Mouse (Mus musculus) E14TG2a.4 (cell line): ENCODE results near the gene Smyd1.

Experiments used
- CTCF ChIP-seq: conservative IDR thresholded peaks from 2 replicates; pipeline ENCODE4 v1.5.1; 2014; ENCODE audit warnings: low read length
- NANOG ChIP-seq: IDR thresholded peaks from 2 replicates; pipeline ENCODE4 v1.6.1; 2014; ENCODE audit warnings: borderline replicate concordance, low read length, mixed read lengths
- POU5F1 ChIP-seq: IDR thresholded peaks from 2 replicates; pipeline ENCODE4 v1.6.1; 2014; ENCODE audit warnings: low read length, borderline replicate concordance

DNA sequence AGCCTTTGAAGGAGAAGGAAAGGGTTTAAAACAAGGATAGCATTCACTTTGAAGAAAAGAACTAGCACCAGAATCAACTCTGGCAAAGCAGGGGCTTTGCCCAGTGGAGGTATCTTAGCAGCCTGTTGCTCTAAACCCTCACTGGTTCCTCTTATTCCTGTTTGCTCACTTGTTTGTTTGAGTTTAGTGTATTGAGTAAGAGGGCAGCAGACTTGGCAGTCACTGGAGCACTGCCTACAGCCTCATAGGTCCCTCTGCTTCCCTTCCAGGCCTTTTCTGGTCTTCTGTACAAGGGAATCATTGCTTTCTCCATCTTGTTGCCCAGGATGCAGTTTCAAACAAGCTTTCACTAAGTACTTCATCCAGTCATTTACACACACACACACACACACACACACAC is 125.9 kb downstream of the Smyd1 start:
- TF ChIP-seq CTCF (no peak), POU5F1 (no peak), NANOG (no peak)
